Mouse (Mus musculus) erythroblast, embryonic 14.5 days (primary cell): Measurements from ENCODE around the gene Apoa2.

Experiments
- GATA1 ChIP-seq: IDR thresholded peaks from 2 replicates; pipeline ENCODE4 v1.6.1; 2012; ENCODE audit warnings: low read length, inconsistent platforms, mixed read lengths
- TAL1 ChIP-seq: IDR thresholded peaks from 3 replicates; pipeline ENCODE4 v1.6.1; 2012; ENCODE audit warnings: low read length, inconsistent platforms, mixed read lengths

DNA sequence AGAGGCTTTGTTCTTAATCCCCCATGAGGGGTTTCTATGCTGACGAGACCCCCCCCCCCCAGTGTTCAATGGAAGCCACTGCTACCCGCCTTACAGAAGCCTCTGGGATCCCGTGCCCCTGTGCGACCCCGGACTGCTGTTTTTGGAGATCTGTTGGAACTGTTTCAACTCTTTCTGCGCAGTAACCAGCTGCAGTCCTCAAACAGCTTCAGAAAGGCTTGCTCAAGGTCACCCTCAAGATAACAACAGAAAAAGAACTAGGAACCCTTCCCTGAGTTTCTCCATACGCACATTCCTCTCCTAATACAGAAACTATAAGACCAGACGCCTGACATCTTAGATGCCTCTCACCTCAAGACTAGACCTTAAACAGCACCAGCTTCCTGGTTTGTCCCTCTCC, 35.8 kb upstream of the Apoa2 start:
- TF ChIP-seq GATA1 (no peak), TAL1 (no peak)
